Mouse (Mus musculus) C2C12 (cell line): ENCODE measurements at regions not wholly inside any gene's neighbourhood (a gene's known extent, or its start where the extent isn't known, plus 50 kb on each side); places are given as distances from the start of the nearest gene placed in this dataset.

Experiments used
- H3K27me3 ChIP-seq: one replicate; pipeline ENCODE4 v1.6.1; 2011; ENCODE audit not compliant: control insufficient read depth, insufficient read depth, insufficient read length
- H3K36me3 ChIP-seq: one replicate; pipeline ENCODE4 v1.6.1; 2011; ENCODE audit not compliant: control insufficient read depth, insufficient read depth
- H3K4me3 ChIP-seq: one replicate; pipeline ENCODE4 v1.5.1; 2011; ENCODE audit warnings: mild to moderate bottlenecking, control low read depth; ENCODE audit not compliant: poor library complexity, insufficient read depth, severe bottlenecking
- H3K79me2 ChIP-seq: one replicate; pipeline ENCODE4 v1.6.1; 2011; ENCODE audit not compliant: control insufficient read depth, insufficient read depth
- H3K79me3 ChIP-seq: one replicate; pipeline ENCODE4 v1.6.1; 2011; ENCODE audit warnings: low read depth, control low read depth
- H3ac ChIP-seq: one replicate; pipeline ENCODE3; 2011; ENCODE audit warnings: low read depth; ENCODE audit not compliant: control insufficient read depth, insufficient read length
- CEBPB ChIP-seq: IDR thresholded peaks from one replicate; pipeline ENCODE4 v1.6.1; 2011; ENCODE audit warnings: low read depth, mild to moderate bottlenecking, control low read depth, moderate library complexity
- CTCF ChIP-seq: IDR thresholded peaks from one replicate; pipeline ENCODE4 v1.5.1; 2011; ENCODE audit not compliant: control insufficient read depth, insufficient read depth, insufficient read length
- FOSL1 ChIP-seq: IDR thresholded peaks from one replicate; pipeline ENCODE4 v1.8.0; 2011; ENCODE audit warnings: mild to moderate bottlenecking, low read length; ENCODE audit not compliant: poor library complexity, insufficient read depth, severe bottlenecking
- MAX ChIP-seq: IDR thresholded peaks from one replicate; pipeline ENCODE4 v1.6.1; 2011; ENCODE audit warnings: mild to moderate bottlenecking, control low read depth
- MYOD1 ChIP-seq: IDR thresholded peaks from one replicate; pipeline ENCODE4 v1.6.1; 2011; ENCODE audit warnings: low read depth; ENCODE audit not compliant: control insufficient read depth, insufficient read length
- MYOG ChIP-seq: IDR thresholded peaks from one replicate; pipeline ENCODE4 v1.6.1; 2011; ENCODE audit not compliant: control insufficient read depth, insufficient read length; ENCODE audit errors: extremely low read depth
- USF1 ChIP-seq: IDR thresholded peaks from one replicate; pipeline ENCODE4 v1.6.1; 2011; ENCODE audit warnings: low read depth, mild to moderate bottlenecking, control low read depth, moderate library complexity

DNA sequence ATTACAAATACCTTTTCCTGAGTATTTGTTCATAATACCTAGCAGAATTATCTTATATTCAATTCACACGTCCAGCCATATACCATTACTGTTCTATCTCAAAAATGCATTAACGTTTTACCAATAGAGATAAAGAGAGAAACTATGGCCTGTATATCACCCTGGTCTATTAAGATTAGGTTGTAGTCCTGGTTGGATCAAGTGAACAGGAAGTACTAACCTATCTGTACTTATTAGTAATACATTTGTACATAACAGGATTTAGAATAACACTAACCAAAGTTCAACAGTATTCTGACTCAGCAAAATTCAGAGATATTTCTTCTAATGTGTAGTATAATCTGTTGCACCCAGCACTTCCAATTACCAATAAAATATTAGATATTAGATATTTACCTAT lies 1208.9 kb downstream of the Brinp3 start:
- Histone ChIP-seq H3K79me2 (no peaks in the 10 kb centered on the region), H3K79me3 (no peaks in the 10 kb centered on the region), H3K4me3 (no peak overlapping the region), H3K27me3 (no peaks in the 10 kb centered on the region), H3K36me3 (no peaks in the 10 kb centered on the region), H3ac (no peak overlapping the region)
- TF ChIP-seq CTCF (no peak), MYOG (no peak), MYOD1 (no peak), CEBPB (no peak)

DNA sequence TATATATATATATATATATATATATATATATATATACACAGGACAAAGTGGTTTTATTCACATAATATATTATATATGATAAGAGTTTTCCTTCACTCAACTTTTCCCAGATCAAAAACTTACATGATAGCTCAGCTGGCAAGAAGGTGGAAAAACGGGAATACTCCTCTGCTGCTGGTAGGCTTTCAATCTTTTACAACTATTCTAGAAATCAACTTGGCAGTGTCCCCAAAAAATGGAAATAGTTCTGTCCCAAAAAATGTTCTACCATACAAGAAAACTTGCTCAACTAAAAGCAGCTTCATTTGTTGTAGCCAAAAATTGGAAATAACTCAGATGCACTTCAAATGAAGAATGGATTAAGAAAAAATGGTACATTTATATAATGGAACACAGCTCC lies 1235.4 kb downstream of the Brinp3 start:
- no peak overlapping the region for H3K4me3 ChIP-seq
- no peaks in the 10 kb centered on the region for H3K79me2 ChIP-seq
- no peaks in the 10 kb centered on the region for H3K36me3 ChIP-seq
- H3ac ChIP-seq = no peak overlapping the region
- H3K79me3 ChIP-seq = no peaks in the 10 kb centered on the region
- TF ChIP-seq CEBPB (no peak), MAX (no peak), FOSL1 (no peak), MYOD1 (no peak), USF1 (no peak), MYOG (no peak), CTCF (no peak)
- H3K27me3 ChIP-seq = no peaks in the 10 kb centered on the region

DNA sequence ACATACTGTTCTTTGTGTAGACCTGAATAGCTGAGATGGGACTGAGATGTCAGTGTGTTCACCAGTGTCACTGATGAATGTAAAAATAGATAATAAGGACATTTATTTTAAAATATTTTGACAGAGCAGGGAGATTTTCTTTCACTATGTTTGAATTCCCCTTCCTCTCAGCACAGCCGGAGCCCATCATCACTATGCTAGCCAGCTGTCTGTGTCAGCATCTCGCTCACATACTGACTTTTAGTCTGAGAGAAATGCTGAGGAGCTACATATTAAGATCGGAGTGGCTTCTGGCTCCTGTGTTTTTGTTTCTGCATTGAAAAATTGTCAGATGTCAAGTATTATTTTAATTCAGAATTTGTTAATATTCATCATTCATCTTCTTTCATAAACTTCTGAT lies 1271.5 kb downstream of the Brinp3 start:
- Histone ChIP-seq H3K4me3 (no peak overlapping the region), H3K36me3 (no peaks in the 10 kb centered on the region), H3K27me3 (no peaks in the 10 kb centered on the region), H3K79me3 (no peaks in the 10 kb centered on the region), H3ac (no peak overlapping the region), H3K79me2 (no peaks in the 10 kb centered on the region)
- TF ChIP-seq MYOG = no peak
- no peak for TF ChIP-seq FOSL1
- no peak for TF ChIP-seq CTCF
- TF ChIP-seq USF1 = no peak
- TF ChIP-seq CEBPB = no peak
- TF ChIP-seq MYOD1 = no peak
- TF ChIP-seq MAX = no peak

DNA sequence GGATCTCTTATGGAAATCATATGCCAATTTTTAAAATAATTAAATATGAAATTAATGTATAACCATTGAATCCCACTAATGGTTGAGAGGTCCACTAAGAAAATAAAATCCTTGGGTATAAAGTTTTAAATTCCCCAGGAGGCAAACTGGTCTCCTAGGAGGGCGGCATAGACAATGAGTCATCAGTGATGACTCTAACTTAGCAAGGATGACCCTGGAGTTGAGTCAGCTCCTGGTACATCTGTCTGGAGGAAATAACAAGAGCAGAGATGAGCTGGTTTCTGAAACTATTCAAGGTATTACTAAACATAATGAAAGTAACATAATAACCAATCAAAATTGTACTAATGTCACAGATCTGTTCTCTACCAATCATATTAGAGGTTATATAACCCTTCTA lies 1308.2 kb downstream of the Brinp3 start:
- H3K36me3 ChIP-seq = no peaks in the 10 kb centered on the region
- H3K4me3 ChIP-seq = no peak overlapping the region
- TF ChIP-seq FOSL1 (peak; percentile 87), MAX (no peak), CEBPB (no peak), MYOD1 (peak; percentile 35), CTCF (no peak), MYOG (no peak), USF1 (no peak)
- H3K79me3 ChIP-seq = no peaks in the 10 kb centered on the region
- H3K27me3 ChIP-seq = no peaks in the 10 kb centered on the region
- no peaks in the 10 kb centered on the region for H3K79me2 ChIP-seq
- no peak overlapping the region for H3ac ChIP-seq
